Mouse (Mus musculus) megakaryocyte, adult 5-6 weeks (primary cell): ENCODE measurements around the gene Tyrobp. TPM values are rescaled to one million over a fixed set of nuclear protein-coding genes. Genes with fewer than 3 reads are reported as not detected.

Source experiments
- ATAC-seq: 2 replicates; pipeline ENCODE4 v1.8.0; 2016; ENCODE audit warnings: mild to moderate bottlenecking, inconsistent platforms; ENCODE audit not compliant: poor library complexity, severe bottlenecking
- total RNA-seq, 2 experiments: library from RNA; stranded (forward) in 1 of 2; stranded (reverse) in 1 of 2; fragments of 153-499, 151-499 nt in 1 of 2; fragments of 221-1000, 200-1000 nt in 1 of 2; gene quantifications; 2 replicates each; pipeline versions ENCODE4 v1.2.3 to v1.2.4; 2015 to 2017

The Tyrobp gene
- total RNA-seq, 2 experiments from 2014 or later: 1,715 to 2,723 TPM

DNA sequence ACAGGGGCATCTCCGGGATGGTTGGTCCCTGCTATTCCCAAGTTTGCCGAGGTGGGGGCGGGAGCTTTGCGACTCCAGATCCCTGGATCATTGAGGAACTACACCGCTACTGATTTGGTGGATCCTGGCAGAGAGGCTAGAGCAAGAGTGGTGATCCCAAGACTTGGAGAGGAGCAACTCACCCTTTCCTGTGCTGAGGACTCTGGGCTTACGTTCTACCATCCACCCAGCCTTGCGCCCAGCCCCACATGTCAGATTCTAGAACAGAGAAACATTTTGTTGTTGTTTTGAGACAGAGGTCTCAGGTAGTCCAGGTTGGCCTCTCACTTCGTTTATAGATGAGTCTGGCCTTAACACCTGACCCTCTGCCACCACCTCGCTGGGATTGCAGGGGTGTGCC is 9.0 kb downstream of the Tyrobp start:
- no peak for ATAC-seq

DNA sequence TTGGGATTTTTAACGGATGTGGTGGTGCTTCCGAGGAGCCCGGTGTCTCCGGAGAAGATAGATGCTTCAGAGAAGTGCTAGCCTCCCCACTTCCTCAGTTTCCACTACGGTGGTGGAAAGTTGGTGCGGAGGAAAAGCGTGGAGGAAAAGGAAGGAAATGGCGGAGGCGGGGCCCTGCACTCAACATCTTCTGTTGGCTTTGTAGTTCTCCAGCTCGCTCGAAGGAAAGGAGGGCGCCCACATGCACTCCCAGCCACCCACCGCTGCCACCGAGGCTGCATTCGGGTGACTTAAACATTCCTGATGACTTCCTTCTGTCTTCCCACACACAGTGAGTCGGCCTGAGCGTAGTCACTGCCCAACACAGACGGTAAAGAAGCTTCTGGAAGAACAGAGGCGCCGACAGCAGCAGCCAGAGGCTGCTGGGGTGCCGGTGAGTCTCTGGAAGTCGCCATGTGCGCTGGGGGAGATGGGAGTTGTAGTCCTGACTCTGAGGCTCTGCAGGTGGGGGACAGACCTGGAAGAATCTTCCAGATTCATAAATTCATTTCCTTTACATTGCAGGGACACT is 9.6 kb downstream of the Tyrobp start:
- 0 out of 2 replicates have a peak, but pooled peaks have one; percentile 2 for ATAC-seq

DNA sequence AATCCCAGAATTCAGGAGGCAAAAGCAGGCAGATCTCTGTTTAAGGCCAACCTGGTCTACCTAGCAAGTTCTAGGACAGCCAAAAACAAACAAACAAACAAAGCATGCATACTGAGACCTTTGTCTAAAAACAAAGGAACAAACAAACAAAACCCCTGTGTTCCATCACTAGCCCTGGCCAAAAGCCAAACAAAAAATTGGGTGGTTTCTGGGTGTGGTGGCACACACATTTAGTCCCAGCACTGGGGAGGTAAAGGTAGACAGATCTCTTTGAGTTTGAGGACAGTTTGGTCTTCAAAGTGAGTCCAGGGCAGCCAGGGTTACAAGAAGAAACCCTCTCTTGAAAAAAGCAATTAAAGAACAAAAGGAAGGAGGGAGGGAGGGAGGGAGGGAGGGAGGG is 15.8 kb downstream of the Tyrobp start:
- ATAC-seq: no peak

DNA sequence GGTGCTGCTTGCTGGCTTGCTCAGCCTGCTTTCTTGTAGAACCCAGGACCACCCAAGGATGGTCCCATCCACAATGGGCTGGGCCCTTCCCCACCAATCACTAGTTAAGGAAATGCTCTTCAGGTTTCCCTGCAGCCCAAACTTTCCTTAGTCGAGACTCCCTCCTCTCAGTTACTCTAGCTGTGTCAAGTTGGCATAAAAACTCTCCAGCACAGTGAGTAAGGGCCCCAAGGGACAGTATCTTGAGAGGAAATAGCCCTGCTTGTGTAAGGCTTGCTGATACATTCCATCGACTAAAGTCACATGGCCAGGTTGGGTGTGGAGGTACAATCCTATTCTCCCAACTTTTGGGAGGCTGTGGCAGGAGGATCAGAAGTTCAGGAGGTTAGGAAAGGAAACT is 16.6 kb downstream of the Tyrobp start:
- ATAC-seq: no peak

DNA sequence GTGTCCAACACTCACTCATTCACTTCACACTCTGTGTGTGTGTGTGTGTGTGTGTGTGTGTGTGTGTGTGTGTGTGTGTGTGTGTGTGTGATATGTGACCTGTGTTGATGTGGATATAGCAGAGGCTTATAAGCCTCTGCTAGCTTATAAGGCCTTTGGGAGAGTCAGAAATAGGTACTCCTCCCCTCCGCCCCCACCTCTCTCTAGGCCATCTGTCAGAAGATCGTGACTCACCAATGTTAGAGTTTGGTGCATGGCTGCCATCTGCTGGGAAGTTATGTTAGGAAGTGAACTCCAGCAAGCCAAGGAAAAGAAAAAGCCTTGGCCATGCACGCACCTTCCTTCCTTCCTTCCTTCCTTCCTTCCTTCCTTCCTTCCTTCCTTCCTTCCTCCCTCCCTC is 18.2 kb downstream of the Tyrobp start:
- ATAC-seq: peak; percentile 96

DNA sequence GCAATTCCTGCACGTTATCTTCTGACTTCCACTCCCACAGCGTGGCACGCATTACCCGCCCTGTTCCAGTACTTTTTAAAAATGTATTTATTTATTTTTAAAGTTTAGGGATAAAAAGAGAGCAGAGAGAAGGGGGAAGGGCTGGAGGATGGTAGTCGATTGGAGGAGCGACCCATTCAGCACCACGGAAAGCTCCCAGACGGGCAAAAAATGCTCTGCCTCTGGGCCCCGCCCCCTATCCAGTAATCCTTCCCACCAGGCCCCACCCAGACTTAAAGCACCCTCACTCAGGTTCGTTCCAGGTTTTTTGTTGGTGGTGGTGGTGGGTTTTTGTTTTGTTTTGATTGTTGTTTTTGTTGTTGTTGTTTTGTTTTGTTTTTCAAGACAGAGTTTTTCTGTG is 20.7 kb downstream of the Tyrobp start:
- no peak for ATAC-seq

DNA sequence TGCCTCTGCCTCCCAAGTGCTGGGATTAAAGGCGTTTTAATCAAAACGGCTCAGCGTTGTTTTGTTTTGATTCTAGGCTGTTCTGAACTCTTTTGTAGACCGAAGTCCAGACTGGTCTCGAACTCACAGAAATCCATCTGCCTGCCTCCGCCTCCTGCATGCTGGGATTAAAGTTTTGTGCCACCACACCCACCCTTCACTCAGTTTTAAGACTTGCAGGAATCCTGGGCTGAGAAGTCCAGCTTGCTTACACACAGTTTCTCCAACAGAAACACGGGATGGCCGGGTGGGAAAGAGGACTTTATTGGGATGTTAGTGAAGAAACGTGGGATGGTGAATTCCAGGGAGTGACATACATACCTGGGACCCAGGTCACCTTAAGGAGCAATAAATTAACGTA is 21.1 kb downstream of the Tyrobp start:
- ATAC-seq: no peak

DNA sequence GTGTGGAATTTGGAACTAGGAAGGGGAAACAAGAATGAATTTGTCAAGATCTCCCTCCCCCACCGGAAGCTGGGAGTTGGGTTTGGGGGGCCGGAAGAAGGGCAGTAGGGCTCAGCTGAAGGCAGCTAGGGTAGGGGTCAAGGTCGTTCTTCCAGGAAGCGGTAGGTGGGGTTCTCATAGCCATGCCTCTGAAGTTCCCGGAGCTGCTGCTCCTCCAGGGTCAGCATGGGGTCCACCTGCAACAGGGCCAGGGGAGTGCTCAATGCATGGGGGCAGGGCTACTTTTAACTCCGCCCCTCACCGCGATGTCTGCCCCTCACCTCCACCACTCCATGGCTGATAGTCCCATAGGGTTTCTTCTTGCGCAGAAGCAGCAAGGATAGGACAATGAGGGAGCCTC is 21.6 kb downstream of the Tyrobp start:
- no peak for ATAC-seq

DNA sequence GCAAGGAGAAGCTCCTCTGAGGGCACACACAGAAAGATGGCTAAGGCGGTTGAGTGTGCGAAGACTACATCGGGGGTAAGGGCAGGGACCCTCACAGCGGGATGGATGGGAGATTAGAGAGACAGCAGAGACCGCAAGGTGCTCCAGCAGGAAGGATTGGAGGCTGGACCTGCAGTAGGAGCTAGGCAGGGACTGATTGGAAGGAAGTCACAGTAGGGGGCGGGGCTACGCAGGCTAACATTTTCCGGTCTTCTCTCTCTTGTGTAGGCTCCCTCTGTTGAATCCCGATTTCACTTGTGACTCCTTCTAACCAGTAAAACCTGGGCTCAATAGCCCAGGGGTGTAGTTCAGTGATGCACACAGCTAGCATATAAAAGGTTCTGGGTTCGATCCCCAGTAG is 23.3 kb downstream of the Tyrobp start:
- 0 out of 2 replicates have a peak, but pooled peaks have one; percentile 24 for ATAC-seq

DNA sequence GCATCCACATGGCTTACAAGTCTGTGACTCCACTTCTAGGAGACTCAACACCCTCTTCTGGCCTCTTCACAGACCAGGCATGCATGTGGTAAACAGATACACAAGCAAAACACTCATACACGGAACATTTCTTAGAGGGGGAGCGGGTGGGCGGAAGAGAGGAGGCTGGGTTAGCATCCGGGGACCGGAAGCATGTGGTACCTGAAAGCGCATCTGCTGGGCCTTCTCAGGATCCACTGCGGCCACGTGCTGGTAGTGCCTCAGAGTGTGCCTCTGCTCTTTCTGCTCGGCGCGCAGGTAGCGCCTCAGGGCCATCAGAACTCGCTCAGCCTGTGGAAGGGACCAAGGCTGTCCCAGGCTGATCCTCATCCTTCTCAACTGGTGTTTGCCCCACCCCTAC is 26.2 kb downstream of the Tyrobp start:
- ATAC-seq: no peak

DNA sequence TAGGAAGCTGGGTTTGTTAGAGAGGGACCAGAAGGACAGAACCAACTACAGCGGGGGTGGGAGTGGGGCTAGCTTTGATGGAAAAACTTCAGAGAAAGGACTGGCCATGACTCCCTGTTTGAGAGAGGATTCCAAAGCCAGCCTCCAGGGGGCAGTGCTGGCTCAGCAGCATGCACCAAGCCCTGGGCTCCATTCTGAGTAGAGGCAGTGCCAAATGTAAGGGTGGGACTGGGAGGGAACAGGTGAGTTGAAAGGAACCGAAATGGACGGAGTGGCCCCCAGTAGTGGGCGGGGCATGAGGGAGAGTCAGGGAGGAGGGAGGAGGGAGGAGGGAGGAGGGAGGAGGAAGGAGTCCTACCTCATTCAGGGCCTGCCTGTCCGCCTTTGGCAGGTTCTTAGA is 27.1 kb downstream of the Tyrobp start:
- peak; percentile 71 for ATAC-seq

DNA sequence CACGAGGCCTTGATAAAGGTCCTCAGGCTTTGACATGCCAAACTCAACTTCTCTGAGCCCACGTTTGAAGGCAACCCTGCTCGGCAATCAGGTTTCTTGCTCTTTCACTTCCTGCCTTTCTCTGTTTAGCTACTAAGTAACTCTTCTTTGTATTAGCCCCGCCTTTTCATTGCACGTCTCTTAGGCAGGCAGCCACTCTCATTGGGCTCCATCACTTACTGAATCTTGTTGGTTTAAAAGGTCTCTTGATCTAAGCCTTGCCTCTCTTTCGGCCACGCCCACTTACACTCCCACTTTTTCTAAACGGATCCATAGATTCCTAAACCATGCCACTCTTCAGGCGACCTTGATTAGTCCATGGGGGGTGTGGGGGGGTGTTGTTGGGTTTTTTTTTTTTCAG is 30.1 kb downstream of the Tyrobp start:
- ATAC-seq: no peak

DNA sequence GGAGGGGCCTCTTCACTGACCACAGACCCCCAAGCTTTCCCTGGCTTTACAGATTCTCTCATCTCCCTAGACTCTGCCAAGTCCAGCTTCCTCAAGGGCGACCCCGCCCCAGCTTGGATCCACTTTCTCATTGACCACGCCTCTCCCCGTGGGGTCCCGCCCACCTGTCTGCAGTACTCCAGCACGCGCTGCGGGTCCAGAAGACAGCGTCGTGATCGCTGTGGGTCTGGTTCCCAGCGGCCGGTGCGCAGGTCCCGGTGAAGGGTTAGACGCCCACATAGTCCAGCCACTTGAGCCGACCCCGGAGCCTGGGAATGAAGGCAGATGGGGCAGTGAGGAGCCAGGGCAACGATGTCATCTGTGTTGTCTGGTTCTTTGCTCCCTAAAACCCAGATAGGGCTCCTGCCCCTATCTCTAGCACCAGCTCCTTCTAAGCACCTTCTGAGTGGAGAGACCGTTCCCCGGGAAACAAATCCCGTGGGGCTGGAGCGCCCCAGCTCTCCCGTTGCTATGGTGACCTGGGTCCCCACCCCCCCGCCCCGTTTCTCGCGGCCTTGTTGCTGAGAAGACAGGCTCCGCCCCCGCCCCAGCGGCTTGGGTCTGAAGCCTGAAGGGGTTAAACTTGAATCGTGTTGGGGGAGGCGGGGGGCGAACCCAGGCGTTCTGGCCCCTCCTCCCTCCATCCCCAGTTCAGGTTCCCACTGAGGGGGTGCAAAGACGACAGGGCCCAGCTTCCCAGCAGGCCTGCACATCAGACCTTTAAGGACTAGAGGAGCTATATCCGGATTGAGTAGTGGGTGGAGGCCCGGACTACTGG is 30.8 kb downstream of the Tyrobp start:
- no peak for ATAC-seq

DNA sequence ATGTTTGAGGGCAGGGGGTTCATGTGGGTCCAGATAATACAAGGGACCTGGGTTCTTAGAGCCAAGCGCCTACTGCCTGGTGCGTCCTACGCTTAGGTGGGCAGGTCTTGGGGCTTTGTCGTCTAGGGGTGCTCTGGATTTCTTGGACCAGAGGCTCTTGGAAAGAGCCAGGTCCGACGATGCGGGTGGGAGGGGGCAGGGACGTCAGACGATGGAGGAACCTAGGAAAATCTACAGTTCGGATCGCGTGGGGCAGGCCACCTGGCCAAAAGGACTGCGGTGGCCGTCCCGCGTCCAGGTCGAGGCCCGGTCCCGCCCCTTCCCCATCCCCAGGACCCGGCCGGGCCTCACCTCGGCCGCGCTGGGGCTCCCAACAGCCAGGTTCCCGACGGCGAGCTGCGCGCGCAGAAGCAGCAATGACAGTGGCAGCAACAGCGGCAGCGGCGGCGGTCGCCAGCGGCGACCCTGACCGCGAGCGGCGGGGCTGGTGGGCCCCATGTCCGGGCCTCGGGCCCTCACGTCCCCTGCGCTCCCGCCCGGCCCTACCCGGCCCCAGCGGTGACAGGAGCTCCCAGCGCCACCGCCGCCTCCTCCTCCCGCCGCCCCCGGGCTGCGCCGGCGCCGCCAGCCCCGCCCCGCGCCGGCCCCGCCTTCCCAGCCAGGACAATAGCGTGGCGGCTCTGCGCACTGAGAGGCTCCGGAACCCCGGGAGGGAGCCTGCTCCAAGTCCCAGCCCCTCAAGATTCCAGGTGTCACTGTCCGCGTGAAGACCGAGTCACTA is 31.6 kb downstream of the Tyrobp start, which contains the start of gene Aplp1:
TSS of gene Aplp1 (minus strand) at position 565 of the 781 bp plus-strand sequence.
- peak; percentile 21; the same call in 1 of the 2 replicates for ATAC-seq

DNA sequence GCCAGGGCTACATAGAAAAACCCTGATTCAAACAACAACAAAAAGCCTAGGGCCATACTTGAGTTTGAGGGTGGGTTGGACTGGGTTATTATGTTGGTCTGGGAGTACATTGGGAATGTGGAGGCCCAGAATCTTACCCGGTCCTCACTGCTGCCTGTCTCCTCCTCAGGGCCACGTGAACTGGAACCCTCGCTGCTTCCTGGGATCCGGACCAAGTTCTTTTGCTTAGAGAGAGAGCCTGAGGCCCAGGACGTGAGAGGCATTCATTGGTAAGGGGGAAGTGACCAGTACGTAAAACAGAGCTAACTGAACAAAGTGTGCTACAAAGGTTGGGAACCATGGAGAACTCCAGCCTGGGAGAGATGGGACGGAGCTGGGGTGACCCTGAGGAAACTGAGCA is 36.7 kb downstream of the Tyrobp start:
- no peak for ATAC-seq

DNA sequence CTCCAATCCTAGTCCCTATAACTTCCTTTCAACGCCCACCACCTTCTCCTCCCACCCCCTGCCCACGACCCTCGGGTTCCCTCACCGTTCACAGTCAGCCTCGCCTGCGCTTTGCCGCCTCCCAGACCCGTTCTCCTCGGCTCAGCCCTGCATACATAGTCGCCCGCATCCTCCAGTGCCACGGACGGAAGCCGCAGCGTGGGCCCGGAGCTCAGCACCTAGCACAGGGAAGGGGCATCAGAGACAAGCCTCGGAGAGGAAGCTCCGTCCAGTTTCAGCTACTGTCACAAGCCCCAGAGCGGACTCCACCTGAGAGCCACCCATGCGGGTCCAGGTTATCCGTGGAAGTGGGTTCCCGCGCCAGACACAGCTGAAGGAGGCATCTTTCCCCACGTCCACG is 39.8 kb downstream of the Tyrobp start:
- 0 out of 2 replicates have a peak, but pooled peaks have one; percentile 13 for ATAC-seq

DNA sequence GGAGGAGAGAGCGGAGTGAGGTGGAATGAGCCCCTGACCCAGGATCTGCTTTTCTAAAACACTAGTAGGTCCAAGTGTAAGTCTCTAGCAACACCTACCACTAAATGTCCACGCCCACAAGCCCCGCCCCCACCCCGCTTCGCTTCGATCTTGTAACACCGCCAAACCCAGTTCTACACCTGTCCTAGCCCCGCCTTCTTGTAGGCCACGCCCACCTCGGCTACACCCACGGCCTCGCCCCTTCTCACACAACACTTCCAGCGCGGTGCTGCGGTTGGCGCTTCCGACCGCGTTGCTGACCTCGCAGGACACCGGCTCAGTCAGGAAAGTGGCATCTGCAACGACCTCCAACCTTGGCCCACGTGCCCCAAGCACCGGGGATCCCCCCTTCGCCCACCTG is 40.2 kb downstream of the Tyrobp start:
- ATAC-seq: peak; percentile 92

DNA sequence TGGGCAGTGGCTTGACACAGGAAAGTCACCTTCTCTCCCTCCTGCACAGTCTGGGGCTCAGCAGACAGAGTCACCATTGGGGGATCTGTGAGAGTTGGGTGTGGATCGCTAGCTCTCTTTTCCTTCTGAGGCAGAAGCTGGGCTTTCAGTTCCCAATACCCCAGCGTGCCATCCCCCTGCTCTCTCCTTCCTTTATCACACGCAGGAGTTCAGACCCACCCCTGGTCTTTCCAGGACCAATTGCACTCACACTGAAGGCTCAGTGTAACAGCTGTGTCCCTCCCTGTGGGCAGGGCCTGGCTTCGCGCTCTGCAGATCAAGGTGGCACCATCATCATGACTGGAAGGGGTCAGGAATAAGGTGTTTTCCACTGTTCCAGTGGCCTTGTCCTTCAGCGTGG is 40.7 kb downstream of the Tyrobp start:
- ATAC-seq: peak; percentile 31; the same call in 1 of the 2 replicates

DNA sequence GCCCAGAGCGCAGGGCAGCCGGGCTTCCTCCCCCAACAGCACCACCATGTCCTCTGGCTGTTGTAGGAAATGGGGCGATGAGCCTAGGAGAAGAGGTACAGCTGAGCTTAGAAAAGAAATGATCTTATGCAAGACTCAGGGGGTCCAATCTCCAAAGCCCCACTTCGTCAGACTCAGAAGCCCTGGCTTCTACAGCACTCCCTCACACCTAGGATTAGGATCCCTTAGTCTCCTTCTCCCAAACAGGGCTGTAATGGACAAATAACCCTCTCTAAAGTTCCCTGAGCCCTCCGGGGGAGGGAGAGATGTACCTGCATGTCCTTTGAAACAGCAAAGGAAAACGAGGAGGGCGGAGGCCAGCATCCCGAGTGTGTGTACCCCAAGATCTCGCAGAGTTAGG is 42.9 kb downstream of the Tyrobp start:
- ATAC-seq: no peak

DNA sequence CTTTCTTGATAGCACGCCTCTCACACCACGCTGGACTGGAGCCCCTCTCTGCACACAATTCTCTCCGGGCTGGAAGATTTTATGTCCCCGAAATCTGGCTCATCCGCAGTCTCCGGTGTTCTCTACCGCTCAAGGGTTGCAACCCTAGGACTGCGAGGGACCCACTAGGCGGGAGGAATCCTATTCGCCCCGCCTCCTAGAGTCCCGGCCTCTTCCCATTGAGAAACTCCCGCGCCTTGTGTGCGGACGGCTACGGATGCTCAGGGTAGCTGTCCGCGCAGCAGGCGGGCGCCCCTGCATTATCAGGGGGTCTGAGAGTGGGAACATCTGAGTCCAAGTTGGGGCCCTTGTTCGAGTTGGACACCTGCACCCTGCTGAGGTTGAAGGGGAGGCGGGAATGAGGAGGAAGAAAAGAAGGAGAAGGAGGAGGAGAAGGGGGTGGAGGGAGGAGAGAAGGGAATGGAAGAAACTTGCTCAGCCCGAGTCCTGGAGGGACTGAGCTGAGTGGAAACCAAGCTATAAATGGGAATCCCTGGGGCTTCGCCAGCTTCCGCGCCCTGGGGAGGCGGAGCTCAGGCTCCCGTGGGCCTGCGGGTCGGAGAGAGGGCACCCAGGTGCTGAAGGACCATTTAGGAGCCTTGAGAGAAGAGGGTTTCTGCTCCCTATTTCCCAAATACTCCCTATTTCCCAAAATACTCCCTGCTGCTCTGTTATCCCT is 43.5 kb downstream of the Tyrobp start:
- no peak for ATAC-seq
